Mouse (Mus musculus) megakaryocyte-erythroid progenitor cell, adult 5-6 weeks (primary cell): ENCODE measurements around the gene Nacc2. TPM values are rescaled to one million over a fixed set of nuclear protein-coding genes. Genes with fewer than 3 reads are reported as not detected.
A peak's percentile ranks its signal among the peaks of the same experiment; 100 is the strongest.

ENCODE experiments used
- ATAC-seq: replicated peaks from 2 replicates; pipeline ENCODE4 v1.8.0; 2016; ENCODE audit warnings: mild to moderate bottlenecking, inconsistent platforms; ENCODE audit not compliant: severe bottlenecking, poor library complexity, low FRiP score, low TSS enrichment
- total RNA-seq, 2 experiments: library from RNA; stranded (forward) in 1 of 2; stranded (reverse) in 1 of 2; fragments of 200-1000, 215-1000 nt in 1 of 2; fragments of >200 nt in 1 of 2; fragmentation: Nextera tagmentation in 1 of 2; gene quantifications; 2 replicates each; pipeline ENCODE4 v1.2.3; 2014 to 2017

Gene Nacc2
- total RNA-seq (2014; fragmentation: Nextera tagmentation) (5.2 and 8.5 TPM in 2 replicates), total RNA-seq (2017) (3.8 and 3.9 TPM in 2 replicates)

DNA sequence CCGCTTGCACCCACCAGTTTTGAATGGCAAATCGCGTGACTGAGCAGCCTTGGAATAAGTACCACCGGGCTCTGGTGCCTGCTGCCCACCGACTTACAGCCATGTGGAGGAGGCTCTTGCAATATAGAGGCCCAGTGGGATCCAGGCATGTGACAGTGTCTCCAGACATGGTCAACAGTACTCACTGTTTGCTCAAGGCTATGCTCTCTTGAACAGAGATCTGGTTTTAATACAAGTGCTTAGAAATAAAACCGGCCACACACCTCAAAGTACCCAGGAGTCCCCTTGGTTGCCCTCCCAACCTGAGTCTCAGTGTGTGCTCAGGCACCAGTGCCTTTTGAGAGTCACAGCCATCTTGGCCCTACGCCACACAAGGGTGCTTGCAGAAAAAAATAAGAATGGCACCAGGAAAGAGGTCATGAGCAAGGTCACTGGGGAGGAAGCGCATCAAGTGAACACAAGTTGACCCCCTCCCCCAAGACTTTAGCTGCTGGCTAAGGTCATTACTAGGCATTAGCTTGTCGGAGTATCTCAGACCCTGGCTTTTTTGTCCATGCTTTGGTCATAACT, at the start of gene Nacc2:
Nacc2 (minus strand) TSS at position 142 of the 570 bp plus-strand sequence.
- ATAC-seq: no peak

DNA sequence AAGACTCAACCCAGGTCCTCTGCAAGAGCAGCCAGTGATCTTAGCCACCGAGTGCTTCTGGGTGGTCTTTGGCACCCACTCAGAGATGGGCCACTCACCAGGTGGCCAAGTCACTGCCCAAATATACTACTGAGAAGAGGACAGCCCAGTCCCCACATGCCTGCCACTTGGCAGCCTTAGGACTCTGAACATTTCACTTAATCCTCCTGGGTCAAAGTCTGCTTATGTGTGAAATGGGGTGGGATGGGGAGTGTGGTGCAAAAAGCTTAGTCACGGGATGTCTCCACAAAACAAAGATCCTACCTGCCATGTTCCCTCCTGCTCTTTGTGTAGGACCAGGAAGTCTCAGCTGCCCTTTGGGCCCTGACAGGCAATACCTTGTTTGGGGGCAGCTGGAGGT, 49.1 kb upstream of the Nacc2 start:
- ATAC-seq: no peak

DNA sequence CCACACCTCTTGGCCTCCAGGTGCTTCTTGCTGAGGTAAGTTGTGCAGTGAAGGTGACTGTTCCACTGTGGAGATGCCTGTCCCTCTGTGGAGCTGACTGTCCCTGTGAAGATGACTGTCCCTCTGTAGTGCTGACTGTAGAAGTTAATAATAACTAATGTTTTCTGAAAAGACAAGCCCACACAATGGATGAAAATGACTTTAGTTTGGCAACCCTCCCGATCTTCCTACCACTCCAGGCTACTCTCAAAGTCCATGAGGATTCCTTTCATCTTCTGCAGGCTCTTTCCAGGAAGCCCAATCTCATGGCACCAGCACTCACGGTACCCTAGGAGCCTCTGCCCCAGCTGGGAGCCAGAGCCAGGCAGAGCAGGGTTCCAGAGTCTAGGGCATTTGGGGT, 47.4 kb upstream of the Nacc2 start:
- ATAC-seq: no peak

DNA sequence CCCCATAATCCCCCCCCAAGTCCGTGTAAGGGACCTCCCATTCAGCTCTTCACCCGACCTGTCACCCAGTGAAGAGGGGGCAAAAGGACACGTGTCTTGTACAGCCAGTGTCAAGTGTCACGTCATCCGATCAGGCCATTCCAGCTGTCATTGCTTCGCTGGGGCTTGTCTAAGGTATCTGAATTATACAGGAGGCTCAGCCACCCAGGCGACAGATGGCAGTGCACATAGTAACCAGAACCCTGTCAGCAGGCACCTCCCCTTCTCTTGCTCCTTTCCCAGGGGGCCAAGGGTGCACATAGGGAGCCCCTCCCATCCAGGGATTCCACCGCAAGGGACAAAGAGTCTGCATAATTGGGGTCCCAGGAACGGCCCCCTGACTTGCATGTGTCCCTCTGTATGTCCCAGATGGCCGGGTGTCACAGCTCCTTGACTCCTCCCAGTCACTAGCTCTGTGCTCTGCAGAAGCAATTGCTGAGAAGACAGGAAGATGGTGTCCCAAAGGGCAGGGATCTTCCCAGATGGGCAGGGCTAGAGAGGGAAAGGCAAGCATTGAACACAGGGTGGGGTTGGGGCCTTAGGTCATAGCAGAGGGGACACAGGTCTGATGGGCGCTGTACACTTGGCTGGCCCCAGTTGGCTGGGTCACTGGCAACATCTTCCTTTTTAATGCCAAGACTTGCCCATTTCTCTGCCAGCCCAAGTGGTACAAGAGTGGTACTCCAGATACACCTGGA, 46.0 kb upstream of the Nacc2 start:
- ATAC-seq: no peak

DNA sequence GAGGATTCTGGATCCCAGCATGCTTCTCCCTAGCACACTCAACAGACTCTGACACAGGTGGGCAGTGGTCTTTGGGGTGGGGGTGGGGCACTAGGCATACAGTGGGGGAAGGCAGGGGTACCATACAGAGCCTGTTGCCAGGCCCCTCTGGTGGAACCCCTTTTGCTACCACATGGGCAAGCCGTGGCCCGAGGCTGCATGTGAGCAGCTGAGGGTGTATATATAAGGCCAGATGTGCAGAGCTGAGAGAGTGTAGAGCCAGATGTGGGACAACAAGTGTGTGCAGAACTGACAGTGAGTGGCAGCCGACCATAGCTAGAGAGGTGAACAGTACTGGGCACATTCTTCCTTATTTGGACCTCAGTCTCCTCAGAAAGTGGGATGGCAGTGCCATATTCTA, 43.9 kb upstream of the Nacc2 start:
- no peak for ATAC-seq

DNA sequence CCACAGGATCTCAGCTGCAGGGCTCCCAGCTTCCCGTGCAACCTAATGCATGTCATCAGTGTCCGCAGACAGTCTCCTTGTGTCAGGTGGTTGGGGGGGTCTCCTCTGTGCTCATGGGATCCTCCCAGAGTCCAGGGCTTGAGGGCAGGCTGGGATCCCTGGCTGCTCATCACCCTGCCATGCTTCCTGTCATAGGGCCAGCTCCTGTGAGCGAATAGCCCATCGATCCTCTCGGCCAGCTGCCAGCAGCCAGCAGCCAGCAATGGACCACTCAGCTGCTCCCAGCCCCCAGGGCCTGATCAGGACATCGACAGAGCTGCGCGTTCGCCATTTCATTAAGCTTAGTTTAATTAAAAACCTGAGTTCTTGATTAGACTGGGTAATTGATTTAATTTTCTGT, 35.0 kb upstream of the Nacc2 start:
- ATAC-seq: no peak

DNA sequence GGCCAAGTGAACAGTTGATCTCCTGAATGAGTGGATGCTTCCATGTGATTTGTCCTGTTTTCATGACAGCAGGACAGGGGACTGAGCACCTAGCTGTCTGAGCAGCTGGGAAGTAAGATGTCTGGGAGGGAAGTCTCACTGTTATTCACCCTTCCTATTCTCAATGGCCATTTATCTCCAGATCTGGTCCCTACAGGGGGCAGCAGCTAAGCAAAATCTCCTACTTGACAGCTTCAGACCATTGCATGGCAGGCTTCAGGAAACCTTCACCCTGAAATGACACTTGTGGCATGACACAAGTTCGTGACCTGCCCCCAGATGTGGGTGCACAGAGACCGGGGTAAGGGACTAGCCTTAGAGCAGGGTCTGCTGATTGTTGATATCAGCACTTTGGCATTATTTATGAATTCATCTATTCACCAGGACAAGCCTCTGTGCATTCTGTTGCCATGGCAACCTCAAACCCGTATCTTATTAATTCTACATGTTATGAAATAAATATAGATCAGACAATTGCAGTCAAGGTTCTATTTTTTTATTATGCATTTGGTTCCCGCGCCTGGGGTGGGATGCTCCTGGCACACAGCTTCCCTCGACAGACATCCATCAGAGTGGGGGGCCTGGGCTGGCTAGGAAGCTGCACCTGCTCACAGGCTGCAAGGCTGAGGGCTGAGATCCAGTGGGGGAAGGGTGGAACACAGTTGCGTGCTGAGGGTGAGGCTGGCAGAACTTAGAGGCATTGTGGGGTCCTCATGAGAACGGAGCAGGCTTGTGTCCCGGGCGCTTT, 33.4 kb upstream of the Nacc2 start:
- no peak for ATAC-seq

DNA sequence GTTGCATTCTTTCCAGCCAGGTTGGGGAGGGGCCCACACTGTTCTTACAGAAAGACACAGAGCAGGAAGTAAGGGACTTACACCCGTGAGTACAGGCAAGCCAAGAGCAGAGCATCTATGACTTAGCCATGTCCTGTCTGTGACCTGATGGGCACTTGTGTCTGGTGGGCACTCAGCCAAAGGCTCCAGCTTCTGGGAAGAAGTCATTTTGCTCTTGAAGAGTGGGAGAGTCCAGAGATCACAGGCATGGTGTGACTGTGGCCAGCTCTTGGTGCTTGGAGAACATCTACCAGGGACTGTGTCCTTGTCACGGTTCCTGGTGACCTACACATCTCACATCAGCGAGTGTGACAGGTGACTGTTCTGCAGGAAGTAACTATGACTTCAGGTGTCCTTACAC, 32.7 kb upstream of the Nacc2 start:
- ATAC-seq: no peak

DNA sequence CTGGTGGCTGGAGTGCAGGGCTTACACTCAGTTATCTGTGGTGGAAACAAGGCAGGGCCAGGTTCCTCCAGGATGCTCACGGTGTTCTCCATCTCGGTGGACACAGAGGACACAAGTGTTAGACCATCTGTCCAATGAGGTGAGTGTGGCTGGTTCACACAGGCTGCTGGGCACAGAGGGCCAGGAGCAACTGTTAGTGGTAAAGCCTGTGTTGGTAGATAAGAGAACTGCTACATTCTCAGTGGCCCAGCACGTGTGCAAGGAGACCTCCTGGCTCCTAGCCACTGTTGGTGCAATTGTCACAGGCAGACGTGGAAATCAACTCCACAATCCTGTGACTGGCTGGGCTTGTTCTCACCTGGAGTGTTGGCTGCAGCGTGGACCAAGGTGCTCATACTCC, 31.6 kb upstream of the Nacc2 start:
- ATAC-seq: peak; percentile 89

DNA sequence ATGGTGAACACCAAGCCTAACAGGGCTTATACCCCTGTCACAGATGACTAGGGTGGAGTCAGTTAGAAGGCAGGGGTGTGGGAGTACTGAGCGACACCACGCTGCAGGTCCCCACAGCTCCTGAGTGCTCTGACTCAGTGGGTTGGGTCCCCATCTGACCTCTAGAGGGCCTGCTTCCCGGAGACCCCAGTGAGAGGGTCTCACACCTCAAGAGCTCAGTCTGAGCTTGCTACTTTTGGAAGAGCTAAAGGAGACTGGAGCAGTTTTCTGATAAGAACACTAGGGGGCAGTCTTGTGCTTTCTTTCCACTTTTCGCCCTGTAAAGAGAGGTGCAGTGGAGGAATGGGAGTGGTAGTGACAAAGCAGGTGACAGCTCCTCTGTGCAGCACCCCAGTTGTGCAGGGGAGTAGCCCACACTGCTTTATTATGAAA, 30.9 kb upstream of the Nacc2 start:
- ATAC-seq: peak; percentile 65

DNA sequence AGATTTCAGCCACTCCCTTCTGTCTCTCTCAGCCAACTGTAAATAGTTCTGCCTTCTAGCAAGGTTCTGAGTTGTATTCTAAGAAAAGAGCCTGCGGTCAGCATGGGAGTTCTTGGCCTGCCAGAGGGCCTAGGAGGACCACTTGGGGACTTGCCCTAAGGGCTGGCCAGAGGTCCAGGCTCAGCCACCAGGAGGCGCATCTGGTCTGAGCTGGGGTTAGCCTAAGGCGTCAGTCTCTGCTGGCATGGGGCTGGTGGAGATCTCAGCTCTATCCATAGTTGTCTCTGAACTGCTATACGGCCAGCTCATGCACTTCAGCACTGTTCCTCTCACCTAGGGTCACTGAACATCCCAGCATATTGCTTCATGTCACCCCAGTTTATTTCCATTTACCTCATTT, 30.3 kb upstream of the Nacc2 start:
- ATAC-seq: no peak; the same call in 1 of the 2 replicates

DNA sequence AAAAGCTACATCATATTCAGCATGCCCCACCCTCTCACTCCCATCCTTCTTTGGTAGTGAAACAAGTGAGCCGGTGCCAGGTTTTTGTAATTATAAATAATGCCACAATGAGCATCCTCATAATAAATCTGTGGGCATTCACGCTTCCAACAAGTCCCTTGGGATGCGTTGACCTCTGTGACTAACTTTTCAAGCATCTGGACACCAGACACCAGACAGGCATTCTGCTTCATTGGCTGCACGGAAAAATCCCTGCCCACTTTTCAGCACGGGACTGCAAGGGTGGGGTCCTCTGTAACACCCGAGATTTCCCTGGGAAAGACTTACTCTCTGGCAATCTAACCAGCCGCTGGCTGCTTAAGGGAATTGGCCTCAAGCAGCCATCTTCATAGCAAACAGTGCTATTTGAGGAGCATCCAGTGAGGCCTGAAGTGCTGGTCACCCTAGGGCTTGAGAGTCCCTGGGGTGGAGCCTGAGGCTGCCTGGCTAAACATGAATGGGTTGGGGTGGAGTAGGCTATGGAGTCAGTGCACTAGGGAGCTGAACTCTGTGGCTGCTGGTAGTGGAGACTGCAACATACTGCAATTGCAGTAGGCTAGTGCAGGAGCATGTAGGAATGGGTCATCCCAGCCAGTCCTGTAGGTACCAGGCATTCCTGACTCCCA, 24.8 kb upstream of the Nacc2 start:
- ATAC-seq: no peak

DNA sequence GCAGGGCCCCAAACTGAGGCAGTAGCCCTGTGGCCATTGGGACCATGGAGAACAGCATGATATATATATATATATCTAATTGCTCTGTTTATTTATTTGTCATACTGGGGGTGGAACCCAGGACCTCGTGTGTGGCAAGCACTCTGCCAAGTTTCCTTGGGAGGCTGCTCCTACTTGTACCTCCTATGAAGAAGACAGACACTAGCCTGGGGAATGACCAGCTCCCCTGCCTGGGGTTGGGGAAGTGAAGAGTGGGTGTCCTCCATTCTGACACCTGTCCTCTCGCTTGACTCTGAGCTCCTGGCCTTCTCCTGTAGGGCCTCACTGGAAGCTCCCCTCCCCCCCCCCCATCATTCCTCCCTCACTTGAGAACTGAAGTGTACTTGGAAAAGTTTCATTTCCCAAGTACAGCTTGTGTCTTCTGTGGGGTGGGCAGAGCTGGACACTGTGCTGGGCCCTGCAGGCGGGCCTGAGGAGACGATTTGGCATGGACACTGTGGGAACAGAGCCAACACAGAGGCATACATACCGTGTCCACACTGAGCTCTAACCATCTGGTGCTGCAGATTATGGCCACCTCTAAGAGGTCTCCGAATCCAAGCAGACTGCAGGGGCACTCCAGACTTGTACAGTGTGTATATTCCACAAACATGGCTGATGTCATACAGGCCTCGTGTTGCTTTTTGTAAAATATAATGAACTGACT, 23.5 kb upstream of the Nacc2 start:
- ATAC-seq: no peak

DNA sequence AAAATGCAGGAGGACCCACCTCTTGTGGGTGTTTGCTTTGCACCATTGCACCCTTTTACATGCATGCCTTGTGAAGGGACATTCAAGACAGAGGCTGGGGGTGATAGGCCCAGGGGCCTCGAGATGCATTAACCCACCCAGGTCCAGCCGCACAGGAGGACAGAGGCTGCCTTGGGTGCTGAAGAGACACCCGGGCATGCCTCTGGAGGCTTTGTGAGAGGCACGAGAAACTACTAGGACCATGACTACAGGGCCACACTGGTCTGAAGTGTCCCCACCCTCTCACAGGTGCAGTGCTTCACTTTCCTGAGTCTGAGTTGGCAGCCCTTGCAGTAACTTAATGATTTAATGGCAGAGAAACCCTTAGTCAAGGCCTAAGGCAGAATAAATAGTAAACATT, 22.1 kb upstream of the Nacc2 start:
- no peak for ATAC-seq

DNA sequence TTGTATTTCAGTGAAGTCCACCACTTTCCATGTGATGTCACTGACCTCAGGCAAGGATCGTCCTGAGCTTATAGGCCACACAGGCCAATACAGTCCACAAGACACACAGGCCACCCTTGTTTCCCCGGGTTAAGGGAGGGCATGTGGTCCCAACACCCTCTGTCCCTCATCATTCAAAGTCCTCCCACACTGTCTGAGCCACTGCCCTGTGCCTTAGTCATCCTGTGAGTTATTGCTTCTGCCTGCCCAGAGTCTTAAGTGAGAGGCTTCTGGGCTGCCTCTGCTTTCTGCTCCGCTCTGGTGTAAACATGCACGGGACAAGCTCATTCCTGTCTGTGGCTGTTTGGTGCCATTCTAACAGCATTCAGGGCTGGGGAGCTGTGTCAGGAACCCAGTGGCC, 21.3 kb upstream of the Nacc2 start:
- no peak for ATAC-seq

DNA sequence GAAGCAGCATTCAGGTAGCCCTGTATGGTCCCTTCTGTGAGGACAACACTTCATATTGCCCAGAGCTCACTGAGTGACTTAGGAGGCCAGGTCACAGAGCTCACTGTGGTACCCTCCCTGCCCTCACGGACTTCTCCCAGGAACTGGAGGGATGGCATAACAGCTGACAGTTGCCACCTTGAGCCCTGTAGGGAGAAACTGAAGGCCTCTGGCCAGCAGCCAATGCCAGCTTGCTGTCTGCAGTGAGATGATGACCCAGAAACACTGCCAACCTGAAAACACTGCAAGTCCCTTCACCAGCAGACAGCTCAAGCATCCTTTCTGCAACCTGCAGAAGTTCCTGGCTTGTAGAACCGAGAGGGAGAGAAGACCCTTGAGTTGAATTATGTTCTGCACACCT, 20.5 kb upstream of the Nacc2 start:
- ATAC-seq: no peak

DNA sequence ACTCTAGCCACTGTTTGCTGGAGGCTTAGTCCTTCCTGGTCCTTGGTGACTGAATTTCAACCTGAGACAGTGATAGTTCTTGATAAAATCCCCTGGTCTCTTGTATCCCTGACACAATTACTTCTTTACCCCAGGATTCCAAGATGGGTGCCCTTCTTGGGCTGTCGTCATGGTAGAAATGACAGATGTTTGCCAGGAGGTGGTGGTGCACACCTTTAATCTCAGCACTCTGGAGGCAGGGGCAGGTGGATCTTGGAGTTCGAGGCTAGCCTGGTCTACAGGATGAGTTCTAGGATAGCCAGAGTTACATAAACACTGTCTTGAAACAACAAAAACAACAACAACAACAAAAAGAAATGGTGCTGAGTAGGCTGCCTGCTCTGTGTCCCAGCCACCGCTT, 20.0 kb upstream of the Nacc2 start:
- ATAC-seq: no peak

DNA sequence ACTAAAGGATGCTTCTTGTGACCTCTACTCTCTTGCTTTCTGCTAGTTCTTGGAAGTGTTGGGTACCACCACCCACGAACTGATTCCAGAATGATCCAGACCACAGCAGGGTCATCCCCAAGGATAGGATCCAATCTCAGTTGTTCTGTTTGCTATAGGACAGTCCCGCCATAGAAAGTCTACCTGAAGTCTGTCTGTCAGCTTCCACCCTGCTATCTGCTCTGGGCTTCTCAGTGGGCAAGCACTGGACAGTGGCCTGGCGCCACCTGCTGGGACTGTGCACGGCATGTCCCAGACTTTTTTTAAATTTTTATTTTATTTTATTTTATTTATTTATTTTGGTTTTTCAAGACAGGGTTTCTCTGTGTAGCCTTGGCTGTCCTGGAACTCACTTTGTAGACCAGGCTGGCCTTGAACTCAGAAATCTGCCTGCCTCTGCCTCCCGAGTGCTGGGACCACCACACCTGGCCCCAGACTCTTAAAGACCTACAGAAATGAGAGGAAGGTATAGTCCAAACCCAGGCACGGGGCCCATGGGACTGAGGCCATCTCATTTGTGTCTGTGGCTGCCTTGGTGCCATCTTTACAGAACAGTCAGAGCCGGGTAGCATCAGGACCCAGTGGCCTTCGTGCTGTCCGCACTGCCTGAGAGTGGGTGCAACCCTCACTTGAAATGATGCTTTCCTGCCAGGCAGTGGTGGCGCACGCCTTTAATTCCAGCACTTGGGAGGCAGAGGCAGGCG, 19.0 kb upstream of the Nacc2 start:
- ATAC-seq: no peak

DNA sequence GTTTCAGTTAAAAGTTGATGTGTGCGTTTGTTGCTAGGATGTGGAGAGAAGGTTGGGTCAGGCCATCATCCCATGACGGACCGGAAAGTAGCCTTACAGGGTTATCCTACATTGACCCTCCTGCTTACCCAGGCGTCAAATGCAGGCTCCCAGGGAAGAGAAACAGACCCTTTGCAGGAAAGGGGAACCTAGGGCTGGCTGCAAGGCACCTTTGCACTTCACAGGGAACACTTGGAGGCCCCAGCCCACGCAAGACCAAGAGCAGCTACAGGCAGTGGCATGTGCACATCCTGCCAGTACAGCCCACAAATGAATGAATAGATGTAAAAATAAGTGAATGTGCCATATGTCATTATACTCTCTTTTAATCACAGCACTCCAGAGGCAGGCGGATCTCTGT, 17.9 kb upstream of the Nacc2 start:
- ATAC-seq: no peak
